Mouse (Mus musculus): ENCODE measurements around the gene Rnf169. TPM values are rescaled to one million over a fixed set of nuclear protein-coding genes. Genes with fewer than 3 reads are reported as not detected.
A peak's percentile ranks its signal among the peaks of the same experiment; 100 is the strongest.

Rnf169 gene
- total and polyA plus RNA-seq, 3 experiments, result 2.9 to 10.6 (median 9.4) TPM

GRCm38 (mm10) chr7:99902208-99902607 is 78.0 kb downstream of the Rnf169 start:
- WGBS, result 57% methylated on average over 4 of the region's 4 CpGs
- no peaks in the 10 kb centered on the region; the same call in 1 of the 2 replicates for H3K4me1 ChIP-seq (ENCODE audit: control insufficient read depth, insufficient read depth, low read length)
- H3K79me2 ChIP-seq (replicated peaks; ENCODE audit: control insufficient read depth, insufficient read depth, low read length), result no peaks in the 10 kb centered on the region
- no peak overlapping the region for H3K4me3 ChIP-seq
- H3K27ac ChIP-seq, result no peak overlapping the region
- intact Hi-C loops (cut with DNase I), result no loop called here
- no peaks in the 10 kb centered on the region for H3K36me3 ChIP-seq (ENCODE audit: control insufficient read depth, insufficient read depth, low read length)
- H3K27me3 ChIP-seq (ENCODE audit: control insufficient read depth, insufficient read depth, low read length), result no peaks in the 10 kb centered on the region
- no peak for DNase-seq
- H3K9ac ChIP-seq (ENCODE audit: low read depth, low read length), result no peak overlapping the region
- TF ChIP-seq CTCF (IDR thresholded peaks at IDR 0.05) (no peak), POLR2A (IDR thresholded peaks at IDR 0.05; ENCODE audit: insufficient read depth, low read depth, low read length) (no peak), EP300 (IDR thresholded peaks at IDR 0.05; ENCODE audit: insufficient read depth, low read depth, low read length) (no peak)

DNA sequence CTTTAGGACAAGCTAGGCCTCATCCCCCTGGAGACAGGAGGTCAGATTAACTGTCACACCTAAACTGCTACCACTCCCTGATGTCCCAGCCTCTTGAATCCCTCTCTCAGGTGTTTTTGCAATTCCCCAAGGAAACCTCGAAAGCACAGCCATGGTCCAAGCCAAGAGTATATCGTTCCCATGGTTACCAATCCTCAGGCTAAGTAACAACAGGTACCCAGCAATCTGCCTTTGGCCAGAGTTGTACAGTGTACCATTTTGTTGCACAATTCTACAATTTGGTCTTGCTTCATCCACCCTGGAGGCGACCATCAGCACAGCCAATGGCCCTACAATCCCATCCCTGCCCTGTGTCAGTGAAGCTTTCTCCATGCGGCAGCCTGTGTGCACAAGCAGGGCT is 83.3 kb downstream of the Rnf169 start:
- Histone ChIP-seq H3K79me2 (replicated peaks; ENCODE audit: control insufficient read depth, insufficient read depth, low read length) (no peaks in the 10 kb centered on the region), H3K4me1 (ENCODE audit: control insufficient read depth, insufficient read depth, low read length) (no peaks in the 10 kb centered on the region), H3K4me3 (no peak overlapping the region), H3K27me3 (ENCODE audit: control insufficient read depth, insufficient read depth, low read length) (no peaks in the 10 kb centered on the region), H3K36me3 (ENCODE audit: control insufficient read depth, insufficient read depth, low read length) (no peaks in the 10 kb centered on the region), H3K9ac (ENCODE audit: low read depth, low read length) (no peak overlapping the region), H3K27ac (no peak overlapping the region)
- DNase-seq, result no peak
- TF ChIP-seq CTCF (IDR thresholded peaks at IDR 0.05) (no peak), POLR2A (IDR thresholded peaks at IDR 0.05; ENCODE audit: insufficient read depth, low read depth, low read length) (no peak), EP300 (IDR thresholded peaks at IDR 0.05; ENCODE audit: insufficient read depth, low read depth, low read length) (no peak)
- WGBS, result 77% methylated on average over 4 of the region's 4 CpGs
- intact Hi-C loops (cut with DNase I), result no loop called here

GRCm38 (mm10) chr7:99894478-99894877 is 85.8 kb downstream of the Rnf169 start:
- Histone ChIP-seq H3K4me3 (no peak overlapping the region), H3K27me3 (ENCODE audit: control insufficient read depth, insufficient read depth, low read length) (no peaks in the 10 kb centered on the region), H3K9ac (ENCODE audit: low read depth, low read length) (no peak overlapping the region), H3K79me2 (replicated peaks; ENCODE audit: control insufficient read depth, insufficient read depth, low read length) (no peaks in the 10 kb centered on the region), H3K27ac (no peak overlapping the region), H3K36me3 (ENCODE audit: control insufficient read depth, insufficient read depth, low read length) (no peaks in the 10 kb centered on the region), H3K4me1 (ENCODE audit: control insufficient read depth, insufficient read depth, low read length) (no peaks in the 10 kb centered on the region)
- no peak for DNase-seq
- WGBS, result 82% methylated on average over 6 of the region's 6 CpGs
- intact Hi-C loops (cut with DNase I), result no loop called here
- TF ChIP-seq POLR2A (IDR thresholded peaks at IDR 0.05; ENCODE audit: insufficient read depth, low read depth, low read length), result no peak
- TF ChIP-seq EP300 (IDR thresholded peaks at IDR 0.05; ENCODE audit: insufficient read depth, low read depth, low read length), result no peak
- TF ChIP-seq CTCF (IDR thresholded peaks at IDR 0.05), result no peak

- Histone ChIP-seq H3K36me3 (ENCODE audit: control insufficient read depth, insufficient read depth, low read length) (no peaks in the 10 kb centered on the region), H3K27me3 (ENCODE audit: control insufficient read depth, insufficient read depth, low read length) (no peaks in the 10 kb centered on the region), H3K4me1 (ENCODE audit: control insufficient read depth, insufficient read depth, low read length) (no peaks in the 10 kb centered on the region), H3K9ac (ENCODE audit: low read depth, low read length) (no peak overlapping the region), H3K27ac (no peak overlapping the region), H3K4me3 (no peak overlapping the region), H3K79me2 (replicated peaks; ENCODE audit: control insufficient read depth, insufficient read depth, low read length) (no peaks in the 10 kb centered on the region)
- no peak for TF ChIP-seq CTCF (IDR thresholded peaks at IDR 0.05)
- no peak for TF ChIP-seq POLR2A (IDR thresholded peaks at IDR 0.05; ENCODE audit: insufficient read depth, low read depth, low read length)
- no peak for TF ChIP-seq EP300 (IDR thresholded peaks at IDR 0.05; ENCODE audit: insufficient read depth, low read depth, low read length)
- intact Hi-C loops (cut with DNase I), result no loop called here
- 87% methylated on average over 3 of the region's 3 CpGs for whole genome bisulfite sequencing
- DNase-seq, result no peak
Measured at GRCm38 (mm10) chr7:99893967-99894366, 86.3 kb downstream of the Rnf169 start.

DNA sequence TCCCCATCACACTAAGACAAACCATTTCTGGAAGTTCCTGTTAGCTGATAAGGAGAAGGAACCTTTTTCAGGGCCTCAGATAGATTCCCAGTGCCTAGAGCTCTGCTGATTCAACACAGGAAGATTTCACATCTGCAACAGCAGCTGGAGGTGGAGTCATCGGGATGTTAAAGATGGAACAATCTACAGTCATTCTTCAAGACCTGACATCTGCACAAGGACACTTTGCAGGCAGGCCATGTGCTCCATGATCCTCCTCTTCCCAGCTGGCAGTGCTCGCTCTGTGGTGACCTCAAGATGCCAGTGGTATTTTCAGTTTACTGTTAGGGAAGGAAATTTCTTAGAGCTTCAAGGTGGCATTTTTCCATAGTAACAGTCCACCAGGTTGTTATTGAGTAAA is 87.9 kb downstream of the Rnf169 start:
- no peak for DNase-seq
- H3K36me3 ChIP-seq (ENCODE audit: control insufficient read depth, insufficient read depth, low read length), result no peaks in the 10 kb centered on the region
- H3K27ac ChIP-seq, result no peak overlapping the region
- H3K9ac ChIP-seq (ENCODE audit: low read depth, low read length), result no peak overlapping the region
- intact Hi-C loops (cut with DNase I), result no loop called here
- no peaks in the 10 kb centered on the region for H3K79me2 ChIP-seq (replicated peaks; ENCODE audit: control insufficient read depth, insufficient read depth, low read length)
- no peak overlapping the region for H3K4me3 ChIP-seq
- 75% methylated on average over 2 of the region's 2 CpGs for WGBS
- no peak for TF ChIP-seq EP300 (IDR thresholded peaks at IDR 0.05; ENCODE audit: insufficient read depth, low read depth, low read length)
- TF ChIP-seq POLR2A (IDR thresholded peaks at IDR 0.05; ENCODE audit: insufficient read depth, low read depth, low read length), result no peak
- TF ChIP-seq CTCF (IDR thresholded peaks at IDR 0.05), result no peak
- H3K27me3 ChIP-seq (ENCODE audit: control insufficient read depth, insufficient read depth, low read length), result no peaks in the 10 kb centered on the region
- no peaks in the 10 kb centered on the region for H3K4me1 ChIP-seq (ENCODE audit: control insufficient read depth, insufficient read depth, low read length)

GRCm38 (mm10) chr7:99891471-99891870 is 88.8 kb downstream of the Rnf169 start:
- DNase-seq, result no peak
- no peaks in the 10 kb centered on the region for H3K79me2 ChIP-seq (replicated peaks; ENCODE audit: control insufficient read depth, insufficient read depth, low read length)
- no peak overlapping the region for H3K9ac ChIP-seq (ENCODE audit: low read depth, low read length)
- TF ChIP-seq EP300 (IDR thresholded peaks at IDR 0.05; ENCODE audit: insufficient read depth, low read depth, low read length) (no peak), POLR2A (IDR thresholded peaks at IDR 0.05; ENCODE audit: insufficient read depth, low read depth, low read length) (no peak), CTCF (IDR thresholded peaks at IDR 0.05) (peak; percentile 32; the same call in 1 of the 2 replicates)
- 34% methylated on average over 3 of the region's 3 CpGs for WGBS
- H3K4me1 ChIP-seq (ENCODE audit: control insufficient read depth, insufficient read depth, low read length), result no peaks in the 10 kb centered on the region
- H3K27me3 ChIP-seq (ENCODE audit: control insufficient read depth, insufficient read depth, low read length), result no peaks in the 10 kb centered on the region
- H3K27ac ChIP-seq, result no peak overlapping the region
- no peaks in the 10 kb centered on the region for H3K36me3 ChIP-seq (ENCODE audit: control insufficient read depth, insufficient read depth, low read length)
- H3K4me3 ChIP-seq, result no peak overlapping the region
- intact Hi-C loops (cut with DNase I), result no loop called here

All from heart, adult 2 months (tissue).